Mouse (Mus musculus) embryo, embryonic 10.5 days (tissue): ENCODE results near the gene Gm8247.
"Not testable (repeated sequence)": the region's sequence is repeated elsewhere in the genome, so short reads cannot be mapped to it uniquely, and the experiment has no call there.

Source experiments
- DNase-seq: peaks from one replicate; pipeline ENCODE4 v3.0.0-alpha.2; 2015; ENCODE audit warnings: low spot score

Gm8247 gene

GRCm38 (mm10) chr14:44582853-44583252, at the start of gene Gm8247:
Gm8247 (plus strand) TSS chr14:44583153.
- DNase-seq = not testable (repeated sequence)

- DNase-seq = not testable (repeated sequence)
Measured at GRCm38 (mm10) chr14:44547961-44548360, 35.0 kb upstream of the Gm8247 start.

GRCm38 (mm10) chr14:44591765-44592164, 8.8 kb downstream of the Gm8247 start:
- DNase-seq = not testable (repeated sequence)

- DNase-seq = not testable (repeated sequence)
Measured at GRCm38 (mm10) chr14:44627737-44628136, 44.8 kb downstream of the Gm8247 start, which contains the start of gene Gm5624. Gm5624 (minus strand) TSS chr14:44627938.
